In the genomic region with DNA sequence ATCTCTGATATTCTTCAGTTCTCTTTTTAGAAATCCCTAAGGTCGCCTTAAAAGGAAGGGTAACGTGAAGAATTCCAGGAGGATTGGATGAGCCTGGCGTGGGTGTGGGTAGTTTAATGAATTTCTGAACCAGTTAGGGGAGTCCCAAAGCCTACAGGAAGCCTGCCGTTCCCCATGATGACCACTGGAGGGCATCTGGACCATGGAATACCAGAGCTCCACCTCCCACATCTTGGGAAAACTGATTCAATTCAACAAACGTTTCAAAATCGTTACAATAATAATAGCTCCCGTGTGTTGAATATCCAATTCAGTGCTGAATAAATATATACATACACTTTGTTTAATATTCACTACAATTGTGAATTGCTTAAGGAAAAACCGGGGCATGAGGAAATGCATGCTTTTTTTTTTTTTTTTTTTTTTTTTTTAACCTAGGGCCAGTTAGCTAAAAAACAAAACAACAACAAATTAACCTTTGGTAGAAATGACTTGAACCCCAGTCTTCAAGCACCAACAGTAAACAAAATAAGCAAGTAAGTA, we compare ENCODE assay signal across 9 mouse cellular contexts. TPM values are rescaled to one million over a fixed set of nuclear protein-coding genes. Genes with fewer than 3 reads are reported as not detected.
DNase-seq lines count a peak whose midpoint lies in the region; ATAC-seq and TF ChIP-seq lines count a peak whose summit lies in the region.
"Had no signal": no experiment of that assay in that cellular context is flagged by ENCODE, and none has a peak within 500 bp of the region (broad histone marks: within the 10 kb centered on the region; RNA-seq: fewer than 3 reads in every experiment).

No protein-coding gene starts in this region.

- no peaks in the 10 kb centered on the region for H3K79me2 ChIP-seq in heart, adult 2 months (replicated peaks; ENCODE audit: control insufficient read depth, insufficient read depth, low read length)

- peak; percentile 63; the same call in 1 of the 2 replicates for ATAC-seq in megakaryocyte-erythroid progenitor cell, adult 5-6 weeks (replicated peaks; ENCODE audit: low FRiP score, low TSS enrichment, poor library complexity, severe bottlenecking)
- peak; percentile 17; the same call in 1 of the 2 replicates for ATAC-seq in stomach, embryonic 15.5 days (ENCODE audit: insufficient read depth, low FRiP score, low read depth)

- TF ChIP-seq POLR2A in heart, adult 2 months (IDR thresholded peaks at IDR 0.05; ENCODE audit: insufficient read depth, low read depth, low read length): no peak

- no peak overlapping the region for H3K4me3 ChIP-seq in heart, adult 2 months
- H3K4me3 ChIP-seq in heart, embryonic 10.5 days: no peak overlapping the region
- no peak overlapping the region for H3K4me3 ChIP-seq in stomach, embryonic 15.5 days (replicated peaks)
- H3K4me3 ChIP-seq: liver, embryonic 15.5 days had no signal

- no peak; the same call in 1 of the 2 replicates for TF ChIP-seq CTCF in heart, adult 2 months (IDR thresholded peaks at IDR 0.05)

- H3K9ac ChIP-seq in heart, adult 2 months (ENCODE audit: low read depth, low read length): no peak overlapping the region
- H3K9ac ChIP-seq in stomach, embryonic 15.5 days: no peak overlapping the region
- H3K9ac ChIP-seq: liver, embryonic 15.5 days had no signal

- H3K36me3 ChIP-seq in heart, adult 2 months (ENCODE audit: control insufficient read depth, insufficient read depth, low read length): no peaks in the 10 kb centered on the region
- H3K36me3 ChIP-seq in heart, embryonic 10.5 days: no peaks in the 10 kb centered on the region
- no peaks in the 10 kb centered on the region for H3K36me3 ChIP-seq in stomach, embryonic 15.5 days
- H3K36me3 ChIP-seq: liver, embryonic 15.5 days had no signal

- H3K27ac ChIP-seq in heart, adult 2 months: no peak overlapping the region
- no peak overlapping the region for H3K27ac ChIP-seq in heart, embryonic 10.5 days
- H3K27ac ChIP-seq in stomach, embryonic 15.5 days: no peak overlapping the region
- H3K27ac ChIP-seq: liver, embryonic 15.5 days had no signal

- H3K4me1 ChIP-seq in heart, adult 2 months (ENCODE audit: control insufficient read depth, insufficient read depth, low read length): no peaks in the 10 kb centered on the region; the same call in 1 of the 2 replicates
- H3K4me1 ChIP-seq in heart, embryonic 10.5 days: peaks cover 67% of the 10 kb centered on the region
- H3K4me1 ChIP-seq in stomach, embryonic 15.5 days: peaks cover 35% of the 10 kb centered on the region
- H3K4me1 ChIP-seq: liver, embryonic 15.5 days had no signal

- no peaks in the 10 kb centered on the region for H3K9me3 ChIP-seq in heart, embryonic 10.5 days
- H3K9me3 ChIP-seq in stomach, embryonic 15.5 days: no peaks in the 10 kb centered on the region
- H3K9me3 ChIP-seq: liver, embryonic 15.5 days had no signal

- H3K4me2 ChIP-seq in stomach, embryonic 15.5 days: no peak overlapping the region
- H3K4me2 ChIP-seq: liver, embryonic 15.5 days had no signal

- DNase-seq in heart, adult 2 months: peak; percentile 55 to 58
- DNase-seq in heart, embryonic 10.5 days (ENCODE audit: low spot score): no peak
- DNase-seq in NIH3T3 (ENCODE audit: low read depth): peak; percentile 91
- DNase-seq in cerebellum, postnatal 14 days: peak; percentile 81 to 85
- DNase-seq in frontal cortex, postnatal 14 days (ENCODE audit: low spot score in 2 of 2): peak; percentile 62 to 64
- DNase-seq in layer of hippocampus, adult 9-11 months: peak; percentile 68

- intact Hi-C loops in heart, adult 2 months (cut with DNase I): loop anchor here (1.0 to 10.0 kb wide), 3 partner anchors 52 to 254 kb away; no protein-coding TSS in a partner anchor

- TF ChIP-seq EP300 in heart, adult 2 months (IDR thresholded peaks at IDR 0.05; ENCODE audit: insufficient read depth, low read depth, low read length): peak; percentile 85; the same call in 1 of the 2 replicates

- WGBS in heart, adult 2 months: under 1% methylated on average over 8 of the region's 8 CpGs
- WGBS in heart, embryonic 10.5 days: under 1% methylated on average over 8 of the region's 8 CpGs
- under 1% methylated on average over 8 of the region's 8 CpGs for WGBS in stomach, embryonic 15.5 days

- H3K27me3 ChIP-seq in heart, adult 2 months (ENCODE audit: control insufficient read depth, insufficient read depth, low read length): no peaks in the 10 kb centered on the region
- H3K27me3 ChIP-seq in heart, embryonic 10.5 days (ENCODE audit: insufficient read depth, poor library complexity, severe bottlenecking): no peaks in the 10 kb centered on the region
- H3K27me3 ChIP-seq in stomach, embryonic 15.5 days (replicated peaks): no peaks in the 10 kb centered on the region

RNA-seq across cellular contexts. Expression of gene Des, which starts 17.2 kb away (rescaled TPM):
- 1,000 to 10,000 TPM; 1,224 to 1,521 TPM for total RNA-seq in heart, adult 2 months (2021)
- 719 and 781 TPM in 2 replicates for polyA plus RNA-seq in heart, adult 2 months (2012; rRNA removed)
- polyA plus RNA-seq in heart, embryonic 10.5 days (2016; fragmentation: Nextera tagmentation; extraction: Ambion mirVana): 341 and 642 TPM in 2 replicates
- total RNA-seq in megakaryocyte-erythroid progenitor cell, adult 5-6 weeks (2014; fragmentation: Nextera tagmentation): not detected in 2 replicates
- total RNA-seq in megakaryocyte-erythroid progenitor cell, adult 5-6 weeks (2017): not detected in 2 replicates
- polyA plus RNA-seq in stomach, embryonic 15.5 days (2015; fragmentation: Nextera tagmentation; extraction: Ambion mirVana): 92.1 and 93.2 TPM in 2 replicates

RNA-seq across cellular contexts. Expression of gene Dnpep, which starts 25.2 kb away (rescaled TPM):
- 10 to 100 TPM; 70.3 to 84.6 TPM for total RNA-seq in heart, adult 2 months (2021)
- 123 and 136 TPM in 2 replicates for polyA plus RNA-seq in heart, adult 2 months (2012; rRNA removed)
- 142 and 144 TPM in 2 replicates for polyA plus RNA-seq in heart, embryonic 10.5 days (2016; fragmentation: Nextera tagmentation; extraction: Ambion mirVana)
- 47.3 and 48.2 TPM in 2 replicates for total RNA-seq in megakaryocyte-erythroid progenitor cell, adult 5-6 weeks (2014; fragmentation: Nextera tagmentation)
- 45.3 and 50.8 TPM in 2 replicates for total RNA-seq in megakaryocyte-erythroid progenitor cell, adult 5-6 weeks (2017)
- polyA plus RNA-seq in stomach, embryonic 15.5 days (2015; fragmentation: Nextera tagmentation; extraction: Ambion mirVana): 123 and 137 TPM in 2 replicates

RNA-seq across cellular contexts. Expression of gene Speg, which starts 32.2 kb away (rescaled TPM):
- total RNA-seq in heart, adult 2 months (2021): 100 to 1,000 TPM; 131 to 135 TPM
- 94.0 and 109 TPM in 2 replicates for polyA plus RNA-seq in heart, adult 2 months (2012; rRNA removed)
- 77.9 and 80.0 TPM in 2 replicates for polyA plus RNA-seq in heart, embryonic 10.5 days (2016; fragmentation: Nextera tagmentation; extraction: Ambion mirVana)
- not detected in 2 replicates for total RNA-seq in megakaryocyte-erythroid progenitor cell, adult 5-6 weeks (2014; fragmentation: Nextera tagmentation)
- 0.19 TPM in 1 of 2 replicates, not detected in the other for total RNA-seq in megakaryocyte-erythroid progenitor cell, adult 5-6 weeks (2017)
- polyA plus RNA-seq in stomach, embryonic 15.5 days (2015; fragmentation: Nextera tagmentation; extraction: Ambion mirVana): 45.2 and 49.1 TPM in 2 replicates
